Mouse (Mus musculus) ZHBTc4 (cell line): Measurements from ENCODE around the gene Eml1.
A peak's percentile ranks its signal among the peaks of the same experiment; 100 is the strongest.

Experiments used
- DNase-seq: peaks from one replicate; pipeline ENCODE4 v3.0.0-alpha.2; 2011; ENCODE audit warnings: low read depth, low spot score

Eml1 gene

GRCm38 (mm10) chr12:108547251-108547875 is 176.6 kb downstream of the Eml1 start:
- peak; percentile 79 for DNase-seq

DNA sequence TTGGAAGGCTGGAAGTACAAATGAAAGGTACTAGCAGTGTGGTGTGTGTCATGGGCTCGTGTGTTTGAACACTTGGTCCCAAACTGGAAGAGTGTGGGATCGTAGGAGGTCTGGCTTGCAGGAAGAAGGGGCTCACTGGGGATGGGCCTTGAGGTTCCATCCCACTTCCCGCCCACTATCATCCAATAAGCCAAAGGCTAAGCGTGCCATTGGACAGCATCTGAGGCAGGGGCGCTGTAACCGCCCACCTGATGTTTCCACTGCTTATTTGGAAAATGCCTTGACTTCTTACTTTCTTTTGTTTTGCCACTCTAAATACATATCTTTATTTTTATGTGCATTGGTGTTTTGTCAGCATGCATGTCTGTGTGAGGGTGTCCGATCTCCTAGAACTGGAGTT is 181.0 kb downstream of the Eml1 start:
- no peak for DNase-seq

DNA sequence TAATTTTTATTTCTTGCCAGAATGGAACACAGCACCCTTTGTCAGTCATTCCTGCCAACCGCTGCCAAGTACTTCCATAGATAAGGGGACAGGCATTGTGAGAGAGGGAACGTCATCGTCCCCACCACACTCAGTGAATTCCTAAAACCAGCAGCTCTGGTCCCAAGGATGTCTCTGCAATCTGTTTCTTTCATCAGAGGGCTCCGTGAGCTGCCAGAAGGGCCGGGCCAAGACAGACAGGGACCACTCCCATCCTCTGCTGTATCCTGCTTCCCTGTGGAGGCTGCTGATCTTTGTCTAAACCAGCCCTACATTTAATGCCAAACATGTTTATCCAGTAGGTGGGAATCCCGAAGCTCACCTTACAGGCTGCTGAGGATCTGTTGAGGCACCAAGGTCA is 182.3 kb downstream of the Eml1 start:
- peak; percentile 64 for DNase-seq

- peak; percentile 95 for DNase-seq
Observed at GRCm38 (mm10) chr12:108554120-108554841, 183.5 kb downstream of the Eml1 start, which contains the start of gene Evl. Gene Evl (plus strand): TSS chr12:108554720.

DNA sequence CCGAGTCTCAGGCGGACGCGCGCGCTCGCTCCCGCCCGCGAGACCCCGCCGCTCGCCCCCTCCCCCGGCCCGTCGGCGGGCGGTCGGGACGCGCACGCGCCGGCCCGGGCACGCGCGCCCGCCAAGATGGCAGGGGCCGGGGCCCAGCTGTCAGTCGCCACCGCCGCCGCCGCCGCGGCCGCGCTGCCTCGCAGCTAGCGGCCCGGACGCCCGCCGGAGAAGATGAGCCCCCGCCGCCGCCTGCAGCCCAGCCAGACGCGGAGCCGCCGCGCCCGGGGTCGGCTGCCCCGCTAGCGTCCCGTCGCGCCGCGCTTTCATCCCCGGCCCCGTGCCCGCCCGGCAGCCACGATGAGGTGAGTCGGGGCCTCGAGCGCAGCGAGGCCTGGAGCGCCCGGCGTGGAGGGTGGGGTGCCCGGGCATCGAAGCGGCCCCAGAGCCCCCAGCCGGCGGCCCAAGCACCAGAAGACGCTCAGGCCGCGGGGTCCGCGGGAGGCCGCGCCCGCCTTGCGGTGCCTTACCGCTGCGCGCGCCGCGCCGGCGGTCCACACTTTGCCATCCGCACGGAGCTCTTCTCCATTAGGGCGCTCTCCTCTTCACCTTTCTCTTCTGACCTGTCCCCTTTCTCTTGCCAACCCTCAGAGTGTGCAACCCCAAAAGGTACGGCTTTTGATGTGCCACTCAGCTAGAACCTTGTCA is 184.3 kb downstream of the Eml1 start:
- peak; percentile 54 for DNase-seq

- DNase-seq, result no peak
Observed at GRCm38 (mm10) chr12:108558194-108558593, 187.4 kb downstream of the Eml1 start.

GRCm38 (mm10) chr12:108563238-108563637 is 192.5 kb downstream of the Eml1 start:
- peak; percentile 54 for DNase-seq

DNA sequence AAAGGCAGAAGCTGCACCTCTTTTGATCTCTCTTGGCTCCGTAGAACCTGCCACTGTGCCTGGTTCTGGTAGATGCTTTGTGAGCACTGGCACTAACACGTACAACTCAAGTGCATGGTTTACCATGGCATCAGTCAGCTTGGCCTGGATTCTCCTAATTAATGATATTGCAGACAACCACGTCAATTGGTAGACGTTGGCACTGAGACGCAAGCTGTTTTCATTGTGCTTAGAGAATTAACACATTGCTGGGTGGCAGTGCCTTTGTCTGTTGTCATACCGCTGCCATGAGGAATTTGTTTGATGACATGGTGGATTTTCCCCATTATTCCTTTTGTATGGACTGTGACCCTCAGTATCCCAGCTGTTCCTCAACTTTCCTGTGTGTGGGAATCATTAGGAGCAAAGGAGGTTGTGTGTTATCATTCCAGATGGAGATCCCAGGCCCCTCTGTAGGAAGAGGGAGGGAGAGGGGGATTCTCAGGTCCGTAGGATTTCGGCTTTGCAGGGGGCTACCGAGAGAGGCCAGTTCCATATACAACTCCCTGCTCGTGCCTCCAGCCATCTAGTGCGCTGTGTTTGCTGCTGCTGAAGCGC is 194.3 kb downstream of the Eml1 start:
- DNase-seq, result no peak

- no peak for DNase-seq
Observed at GRCm38 (mm10) chr12:108579156-108579871, 208.6 kb downstream of the Eml1 start.

DNA sequence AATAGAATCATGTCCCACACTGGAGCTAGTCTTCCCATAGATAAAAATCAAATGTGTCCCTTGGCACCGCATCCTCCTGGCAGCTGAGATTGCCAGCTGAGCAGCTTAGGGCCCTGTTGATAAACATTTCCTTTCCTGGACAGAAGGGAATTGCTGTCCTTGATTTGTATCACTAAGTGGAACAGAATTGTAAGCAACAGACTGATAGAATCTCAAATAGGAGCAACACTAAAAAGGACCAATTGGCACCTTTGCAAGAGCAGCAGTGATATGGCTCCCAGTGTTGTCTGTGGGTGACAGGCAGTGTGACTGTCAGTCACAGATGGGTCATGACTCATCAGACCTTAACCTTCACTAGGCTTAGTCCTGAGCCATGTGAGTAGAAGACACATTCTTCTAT is 213.0 kb downstream of the Eml1 start:
- DNase-seq, result no peak
